Mouse (Mus musculus): ENCODE measurements around the gene Zfp541. TPM values are rescaled to one million over a fixed set of nuclear protein-coding genes. Genes with fewer than 3 reads are reported as not detected.
A peak's percentile ranks its signal among the peaks of the same experiment; 100 is the strongest.

Zfp541 gene
- polyA plus RNA-seq, 1 experiment from 2014 or later = not detected

DNA sequence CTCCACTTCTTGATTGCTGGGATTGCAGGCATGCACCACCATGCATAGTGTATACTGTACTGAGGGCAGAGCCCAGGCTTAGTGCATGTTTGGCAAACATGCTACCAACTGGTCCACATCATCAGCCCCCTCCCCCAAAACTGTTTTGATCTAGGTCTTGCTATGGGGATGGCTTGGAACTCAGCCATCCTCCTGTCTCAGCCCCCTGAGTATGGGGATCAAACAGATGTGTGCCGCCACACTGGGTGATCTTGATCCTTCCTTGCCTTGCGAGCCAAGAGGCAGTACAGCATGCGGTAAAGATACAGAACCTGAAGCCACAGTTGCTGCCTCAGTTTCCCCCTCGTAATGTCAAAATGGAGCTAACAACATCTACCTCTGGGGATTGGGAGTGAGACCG lies 67.3 kb downstream of the Zfp541 start:
- ATAC-seq (replicated peaks; ENCODE audit: insufficient number of reproducible peaks, low FRiP score, low TSS enrichment, low read depth) (no peak), DNase-seq (ENCODE audit: low spot score) (no peak)
- H3K9me3 ChIP-seq (replicated peaks; ENCODE audit: control insufficient read depth, low read length) = no peaks in the 10 kb centered on the region
- 66% methylated on average over 5 of the region's 5 CpGs for WGBS
- H3K36me3 ChIP-seq (replicated peaks; ENCODE audit: control insufficient read depth, insufficient read depth, low read depth, low read length) = no peaks in the 10 kb centered on the region
- H3K4me1 ChIP-seq (ENCODE audit: control insufficient read depth, insufficient read depth, low read length) = peaks cover 6% of the 10 kb centered on the region; the same call in 1 of the 2 replicates
- no peak overlapping the region for H3K9ac ChIP-seq (replicated peaks; ENCODE audit: low read length)
- H3K27me3 ChIP-seq (ENCODE audit: control insufficient read depth, insufficient read depth, low read length) = no peaks in the 10 kb centered on the region
- no peak overlapping the region for H3K4me3 ChIP-seq (ENCODE audit: low read depth, low read length)
- H3K4me2 ChIP-seq (ENCODE audit: low read depth, low read length) = no peak overlapping the region
- no peak overlapping the region for H3K27ac ChIP-seq (replicated peaks; ENCODE audit: low read depth, low read length)

DNA sequence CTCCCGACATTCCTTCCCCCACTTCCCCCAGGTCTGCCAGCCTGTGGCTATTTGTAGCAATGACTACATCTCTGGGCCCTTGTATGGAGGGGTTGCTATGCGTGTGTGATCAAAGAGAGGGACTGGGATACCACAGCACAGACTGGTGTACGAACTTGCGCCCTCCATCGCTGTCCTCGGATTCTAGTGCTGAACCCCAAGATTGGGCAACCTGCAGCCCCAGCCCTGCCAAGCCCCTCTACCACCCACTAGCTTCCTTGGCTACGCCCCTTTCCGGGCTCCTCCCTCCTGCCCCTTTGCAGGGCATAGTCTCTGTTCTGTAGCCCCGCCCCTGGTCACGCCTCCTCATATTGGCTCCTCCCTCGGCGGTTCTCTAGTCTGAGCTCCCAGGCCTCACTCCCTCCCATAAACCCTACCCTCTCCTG lies 67.8 kb downstream of the Zfp541 start, which contains the start of gene Slc8a2:
Slc8a2 (plus strand) TSS at position 406 of the 425 bp plus-strand sequence.
- H3K4me1 ChIP-seq (ENCODE audit: control insufficient read depth, insufficient read depth, low read length) = peaks cover 6% of the 10 kb centered on the region; the same call in 1 of the 2 replicates

GRCm38 (mm10) chr7:16129846-16130691 lies 68.5 kb downstream of the Zfp541 start:
- ATAC-seq (replicated peaks; ENCODE audit: insufficient number of reproducible peaks, low FRiP score, low TSS enrichment, low read depth) (peak; percentile 83), DNase-seq (ENCODE audit: low spot score) (peak; percentile 90)
- H3K27me3 ChIP-seq (ENCODE audit: control insufficient read depth, insufficient read depth, low read length) = no peaks in the 10 kb centered on the region
- peaks cover 6% of the 10 kb centered on the region; the same call in 1 of the 2 replicates for H3K4me1 ChIP-seq (ENCODE audit: control insufficient read depth, insufficient read depth, low read length)
- H3K4me2 ChIP-seq (ENCODE audit: low read depth, low read length) = peak overlapping the region; percentile 82
- peak overlapping the region; percentile 41 for H3K9ac ChIP-seq (replicated peaks; ENCODE audit: low read length)
- H3K27ac ChIP-seq (replicated peaks; ENCODE audit: low read depth, low read length) = peak overlapping the region; percentile 41; the same call in 1 of the 2 replicates
- H3K36me3 ChIP-seq (replicated peaks; ENCODE audit: control insufficient read depth, insufficient read depth, low read depth, low read length) = no peaks in the 10 kb centered on the region
- H3K4me3 ChIP-seq (ENCODE audit: low read depth, low read length) = peak overlapping the region; percentile 43
- WGBS = 1% methylated on average over 37 of the region's 38 CpGs
- H3K9me3 ChIP-seq (replicated peaks; ENCODE audit: control insufficient read depth, low read length) = no peaks in the 10 kb centered on the region

More for the DNA sequence above, 67.8 kb downstream of the Zfp541 start, which contains the start of gene Slc8a2:
- Histone ChIP-seq H3K9ac (replicated peaks; ENCODE audit: low read length) (peak within 1 kb of the TSS; percentile 41), H3K4me3 (ENCODE audit: low read depth, low read length) (peak within 1 kb of the TSS; percentile 43), H3K9me3 (replicated peaks; ENCODE audit: control insufficient read depth, low read length) (no peaks in the 10 kb centered on the region), H3K27ac (replicated peaks; ENCODE audit: low read depth, low read length) (peak within 1 kb of the TSS; percentile 41; the same call in 1 of the 2 replicates), H3K27me3 (ENCODE audit: control insufficient read depth, insufficient read depth, low read length) (no peaks in the 10 kb centered on the region), H3K4me2 (ENCODE audit: low read depth, low read length) (peak within 1 kb of the TSS; percentile 82), H3K36me3 (replicated peaks; ENCODE audit: control insufficient read depth, insufficient read depth, low read depth, low read length) (no peaks in the 10 kb centered on the region)
- 2% methylated on average over 12 of the region's 12 CpGs for WGBS
- peak; percentile 85 for DNase-seq (ENCODE audit: low spot score)
- ATAC-seq (replicated peaks; ENCODE audit: insufficient number of reproducible peaks, low FRiP score, low TSS enrichment, low read depth) = no peak

DNA sequence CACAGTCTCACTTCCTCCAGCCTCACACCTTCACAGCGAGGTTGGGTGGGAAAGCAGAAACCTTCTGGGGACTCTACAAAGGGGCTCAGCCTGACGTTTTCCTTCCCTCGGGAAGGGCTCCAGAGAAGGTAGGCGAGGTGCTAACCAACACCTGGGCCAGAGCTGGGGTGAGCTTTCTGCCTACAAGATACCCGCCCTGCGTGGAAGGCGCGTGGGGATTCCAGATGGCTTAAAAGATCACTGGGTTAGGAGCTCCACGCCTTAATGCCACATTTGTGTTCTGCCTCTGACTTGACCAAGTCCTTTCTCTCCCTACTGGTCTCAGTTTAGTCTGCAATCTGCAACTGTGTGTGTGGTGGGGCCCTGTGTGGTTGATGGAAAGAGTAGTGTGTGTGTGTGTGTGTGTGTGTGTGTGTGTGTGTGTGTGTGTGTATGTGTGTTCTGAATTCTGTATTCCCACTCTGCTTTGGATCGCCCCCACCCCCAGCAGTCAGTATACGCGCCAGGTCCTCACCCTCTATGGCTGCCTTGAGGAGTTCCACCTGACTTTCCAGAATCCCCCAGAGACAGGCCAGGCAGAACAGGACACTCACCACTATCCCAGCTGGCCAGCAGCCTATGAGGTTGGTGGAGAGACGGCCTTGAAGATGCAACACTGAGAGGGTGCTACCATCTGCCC lies 69.5 kb downstream of the Zfp541 start:
- ATAC-seq (replicated peaks; ENCODE audit: insufficient number of reproducible peaks, low FRiP score, low TSS enrichment, low read depth) = no peak
- peaks cover 6% of the 10 kb centered on the region; the same call in 1 of the 2 replicates for H3K4me1 ChIP-seq (ENCODE audit: control insufficient read depth, insufficient read depth, low read length)
- no peak overlapping the region for H3K27ac ChIP-seq (replicated peaks; ENCODE audit: low read depth, low read length)

DNA sequence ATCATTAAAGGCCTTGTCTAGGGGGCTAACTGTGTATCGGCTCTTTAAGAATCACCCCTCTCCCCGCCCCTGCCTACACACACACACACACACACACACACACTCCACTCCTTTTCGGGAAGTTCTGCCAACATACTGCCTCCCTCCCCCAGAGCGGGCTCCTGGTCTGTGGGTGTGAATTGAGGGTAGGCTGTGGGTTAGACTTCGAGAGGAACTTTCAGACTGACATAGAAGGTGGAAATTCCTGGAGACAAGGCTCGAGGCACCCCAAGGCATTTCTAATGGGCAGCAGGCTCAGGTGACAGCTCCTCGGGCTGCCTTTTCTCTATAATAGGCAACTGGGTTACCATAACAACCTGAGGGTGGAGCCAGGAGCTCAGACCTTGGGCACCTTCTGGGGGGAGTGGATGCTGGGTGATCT lies 70.6 kb downstream of the Zfp541 start:
- no peak overlapping the region; the same call in 1 of the 2 replicates for H3K9ac ChIP-seq (replicated peaks; ENCODE audit: low read length)
- 10% methylated on average over 7 of the region's 7 CpGs for WGBS
- no peaks in the 10 kb centered on the region for H3K9me3 ChIP-seq (replicated peaks; ENCODE audit: control insufficient read depth, low read length)
- H3K4me3 ChIP-seq (ENCODE audit: low read depth, low read length) = no peak overlapping the region
- H3K4me1 ChIP-seq (ENCODE audit: control insufficient read depth, insufficient read depth, low read length) = peaks cover 6% of the 10 kb centered on the region; the same call in 1 of the 2 replicates
- no peak for ATAC-seq (replicated peaks; ENCODE audit: insufficient number of reproducible peaks, low FRiP score, low TSS enrichment, low read depth)
- peak; percentile 61 for DNase-seq (ENCODE audit: low spot score)
- no peaks in the 10 kb centered on the region for H3K36me3 ChIP-seq (replicated peaks; ENCODE audit: control insufficient read depth, insufficient read depth, low read depth, low read length)
- no peak overlapping the region; the same call in 1 of the 2 replicates for H3K4me2 ChIP-seq (ENCODE audit: low read depth, low read length)
- no peak overlapping the region for H3K27ac ChIP-seq (replicated peaks; ENCODE audit: low read depth, low read length)
- H3K27me3 ChIP-seq (ENCODE audit: control insufficient read depth, insufficient read depth, low read length) = no peaks in the 10 kb centered on the region

More for the DNA sequence above, 69.5 kb downstream of the Zfp541 start:
- WGBS = 37% methylated on average over 13 of the region's 13 CpGs
- peak overlapping the region; percentile 82 for H3K4me2 ChIP-seq (ENCODE audit: low read depth, low read length)
- no peaks in the 10 kb centered on the region for H3K9me3 ChIP-seq (replicated peaks; ENCODE audit: control insufficient read depth, low read length)
- no peaks in the 10 kb centered on the region for H3K27me3 ChIP-seq (ENCODE audit: control insufficient read depth, insufficient read depth, low read length)
- DNase-seq (ENCODE audit: low spot score) = no peak
- no peaks in the 10 kb centered on the region for H3K36me3 ChIP-seq (replicated peaks; ENCODE audit: control insufficient read depth, insufficient read depth, low read depth, low read length)
- peak overlapping the region; percentile 5; the same call in 1 of the 2 replicates for H3K9ac ChIP-seq (replicated peaks; ENCODE audit: low read length)
- H3K4me3 ChIP-seq (ENCODE audit: low read depth, low read length) = peak overlapping the region; percentile 43

- 66% methylated on average over 3 of the region's 3 CpGs for WGBS
- no peak overlapping the region for H3K4me2 ChIP-seq (ENCODE audit: low read depth, low read length)
- no peak overlapping the region for H3K4me3 ChIP-seq (ENCODE audit: low read depth, low read length)
- no peak for ATAC-seq (replicated peaks; ENCODE audit: insufficient number of reproducible peaks, low FRiP score, low TSS enrichment, low read depth)
- peaks cover 6% of the 10 kb centered on the region; the same call in 1 of the 2 replicates for H3K4me1 ChIP-seq (ENCODE audit: control insufficient read depth, insufficient read depth, low read length)
- H3K27me3 ChIP-seq (ENCODE audit: control insufficient read depth, insufficient read depth, low read length) = no peaks in the 10 kb centered on the region
- H3K9me3 ChIP-seq (replicated peaks; ENCODE audit: control insufficient read depth, low read length) = no peaks in the 10 kb centered on the region
- no peak overlapping the region for H3K27ac ChIP-seq (replicated peaks; ENCODE audit: low read depth, low read length)
- no peak for DNase-seq (ENCODE audit: low spot score)
- H3K9ac ChIP-seq (replicated peaks; ENCODE audit: low read length) = no peak overlapping the region
- no peaks in the 10 kb centered on the region for H3K36me3 ChIP-seq (replicated peaks; ENCODE audit: control insufficient read depth, insufficient read depth, low read depth, low read length)
Observed at GRCm38 (mm10) chr7:16132926-16133325, 71.3 kb downstream of the Zfp541 start.

DNA sequence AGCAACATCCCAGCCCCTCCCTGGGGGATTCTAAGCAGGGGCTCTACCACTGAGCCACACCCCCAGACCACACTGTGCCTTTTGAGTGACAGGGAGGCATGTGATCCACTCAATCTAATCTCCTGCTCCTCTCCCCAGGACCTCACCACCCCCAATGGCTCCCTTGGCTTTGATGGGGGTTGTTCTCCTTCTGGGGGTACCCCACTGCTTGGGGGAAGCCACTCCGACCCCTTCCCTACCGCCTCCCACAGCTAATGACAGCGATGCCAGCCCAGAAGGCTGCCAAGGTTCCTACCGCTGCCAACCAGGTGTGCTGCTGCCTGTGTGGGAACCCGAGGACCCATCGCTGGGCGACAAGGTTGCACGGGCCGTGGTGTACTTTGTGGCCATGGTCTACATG lies 72.1 kb downstream of the Zfp541 start:
- no peak for DNase-seq (ENCODE audit: low spot score)
- no peaks in the 10 kb centered on the region for H3K27me3 ChIP-seq (ENCODE audit: control insufficient read depth, insufficient read depth, low read length)
- H3K4me3 ChIP-seq (ENCODE audit: low read depth, low read length) = no peak overlapping the region
- H3K9me3 ChIP-seq (replicated peaks; ENCODE audit: control insufficient read depth, low read length) = no peaks in the 10 kb centered on the region
- H3K27ac ChIP-seq (replicated peaks; ENCODE audit: low read depth, low read length) = no peak overlapping the region
- no peaks in the 10 kb centered on the region for H3K36me3 ChIP-seq (replicated peaks; ENCODE audit: control insufficient read depth, insufficient read depth, low read depth, low read length)
- H3K9ac ChIP-seq (replicated peaks; ENCODE audit: low read length) = no peak overlapping the region
- WGBS = 89% methylated on average over 9 of the region's 9 CpGs
- ATAC-seq (replicated peaks; ENCODE audit: insufficient number of reproducible peaks, low FRiP score, low TSS enrichment, low read depth) = no peak
- H3K4me2 ChIP-seq (ENCODE audit: low read depth, low read length) = no peak overlapping the region
- H3K4me1 ChIP-seq (ENCODE audit: control insufficient read depth, insufficient read depth, low read length) = peaks cover 6% of the 10 kb centered on the region; the same call in 1 of the 2 replicates
